Mouse (Mus musculus) thymus, postnatal 4 days (tissue): Measurements from ENCODE around the gene Nlrx1.

Source experiments
- DNase-seq: peaks from one replicate; pipeline ENCODE4 v3.0.0; 2021

Nlrx1 gene

DNA sequence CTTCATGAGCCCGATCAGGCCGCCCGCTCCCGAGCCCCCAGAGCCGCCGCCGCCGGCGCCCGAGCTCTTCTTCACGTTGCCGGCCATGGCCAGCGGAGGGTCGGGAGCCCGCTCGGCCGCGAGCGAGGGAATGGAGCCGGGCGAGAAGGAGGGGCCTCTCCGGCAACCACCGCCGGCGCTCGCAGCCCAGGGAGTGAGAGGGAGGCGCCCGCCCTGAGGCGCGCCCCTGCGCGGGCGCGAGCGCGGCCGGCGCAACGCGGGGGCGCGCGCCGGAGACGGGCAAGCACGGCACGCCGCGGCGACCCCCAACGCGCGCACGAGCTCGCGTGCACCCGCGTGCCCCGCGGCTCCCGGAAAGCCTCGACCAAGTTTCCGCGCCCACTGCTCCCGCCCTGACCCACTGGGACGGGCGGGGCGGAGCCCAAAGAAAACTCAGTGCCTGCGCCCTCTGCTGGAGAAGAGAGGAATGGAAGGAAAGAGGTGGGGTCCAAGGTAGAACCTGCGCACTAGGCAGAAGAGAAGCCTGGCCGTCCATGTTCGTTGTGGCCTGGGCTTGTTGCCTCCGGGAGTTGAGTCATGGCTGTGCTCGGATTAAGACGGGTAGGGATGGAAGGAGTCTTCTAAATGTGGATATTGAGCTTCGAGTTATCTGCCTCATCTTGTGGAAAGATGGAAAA, 34.5 kb downstream of the Nlrx1 start, which contains the start of gene Cbl:
Cbl (minus strand) TSS at position 248 of the 677 bp plus-strand sequence.
- DNase-seq: peak; percentile 98

DNA sequence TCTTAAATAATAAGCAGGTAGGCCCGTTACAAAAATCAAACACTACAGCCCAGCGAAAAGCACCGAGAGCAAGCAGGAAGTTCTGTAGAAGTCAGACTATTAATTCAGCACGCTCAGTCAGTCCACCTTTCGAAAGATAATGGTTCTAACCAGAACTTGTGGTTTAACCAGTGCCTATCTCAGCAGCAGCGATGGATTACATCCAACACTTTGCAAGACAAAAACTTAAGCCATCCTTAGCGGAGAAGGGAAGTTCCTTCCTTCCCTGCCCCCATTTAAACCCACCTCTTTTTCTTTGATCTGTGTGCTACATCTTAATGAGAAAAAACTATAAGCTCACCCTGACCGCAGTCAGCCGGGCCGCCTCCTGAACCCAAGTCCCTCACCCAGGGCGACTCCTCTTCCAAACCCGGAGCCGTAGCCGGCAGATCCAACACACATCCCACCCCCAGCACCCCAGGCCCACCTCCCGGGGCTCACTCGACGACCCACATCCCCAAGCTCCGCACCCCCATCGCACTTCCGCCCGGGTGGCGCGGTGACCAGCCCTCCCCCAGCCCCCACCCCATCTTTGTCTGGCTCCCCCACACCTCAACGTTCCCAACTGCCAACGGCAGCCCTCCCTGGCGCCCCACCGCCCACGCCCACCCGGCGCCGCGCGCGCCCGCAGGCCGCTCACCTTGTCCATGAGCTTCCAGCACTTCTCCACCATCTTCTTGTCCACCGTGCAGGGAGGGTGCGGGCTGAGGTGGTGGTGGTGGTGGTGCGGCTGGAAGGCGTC, 35.2 kb downstream of the Nlrx1 start:
- peak; percentile 79 for DNase-seq

DNA sequence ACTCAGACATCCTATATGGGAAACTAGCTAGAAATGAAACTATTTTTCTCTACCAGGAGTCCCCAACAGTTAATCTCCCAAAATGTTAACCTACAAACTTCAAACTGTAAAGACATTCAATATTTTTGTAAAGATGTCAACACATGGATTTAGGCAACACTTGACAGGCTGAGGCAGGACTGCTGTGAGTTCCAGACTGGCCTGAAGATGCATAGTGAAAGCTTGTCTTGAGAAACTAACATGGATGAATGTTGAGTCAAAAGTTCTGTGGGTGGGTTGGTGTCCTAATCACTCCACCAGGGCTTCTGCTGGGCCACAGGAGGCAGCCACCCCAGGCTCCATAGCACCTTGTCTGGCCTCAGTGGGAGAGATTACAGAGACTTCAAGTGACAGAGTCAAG, 36.8 kb downstream of the Nlrx1 start:
- no peak for DNase-seq

DNA sequence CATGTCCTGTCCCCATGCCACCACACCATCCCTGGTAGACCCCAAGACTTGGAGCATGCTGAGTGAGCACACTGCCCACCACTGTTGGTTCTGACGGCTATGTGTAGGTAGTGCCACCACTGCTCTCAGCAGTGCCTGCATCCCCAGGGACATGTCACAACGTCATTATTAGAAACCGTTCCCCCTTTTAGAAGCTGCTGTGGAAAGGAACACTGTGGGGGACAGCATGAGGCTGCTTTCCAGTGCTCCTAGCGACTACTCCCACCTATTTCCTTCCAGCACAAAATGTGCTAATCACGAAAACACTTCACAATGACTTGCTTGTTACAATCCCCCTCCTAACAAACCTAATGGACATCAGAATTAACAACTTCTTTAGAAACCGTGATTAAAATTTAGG, 42.4 kb downstream of the Nlrx1 start:
- no peak for DNase-seq

DNA sequence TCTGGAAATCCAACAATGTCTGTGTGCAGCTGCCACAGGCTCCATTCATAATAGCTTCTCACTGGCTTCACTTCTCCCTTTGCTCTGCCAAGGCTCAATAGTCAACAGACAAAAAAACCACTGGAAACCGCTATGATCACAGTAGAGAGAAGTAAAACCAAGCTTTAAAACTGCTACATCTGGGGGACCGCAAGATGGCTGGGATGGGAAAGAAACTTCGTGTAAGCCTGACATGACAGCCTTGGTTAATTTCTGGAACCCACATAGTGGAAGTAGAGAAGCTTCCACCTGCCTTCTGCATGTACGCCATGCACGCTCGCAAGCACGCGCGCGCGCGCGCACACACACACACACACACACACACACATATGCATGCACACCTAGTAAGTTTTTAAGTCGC, 54.9 kb downstream of the Nlrx1 start:
- no peak for DNase-seq

DNA sequence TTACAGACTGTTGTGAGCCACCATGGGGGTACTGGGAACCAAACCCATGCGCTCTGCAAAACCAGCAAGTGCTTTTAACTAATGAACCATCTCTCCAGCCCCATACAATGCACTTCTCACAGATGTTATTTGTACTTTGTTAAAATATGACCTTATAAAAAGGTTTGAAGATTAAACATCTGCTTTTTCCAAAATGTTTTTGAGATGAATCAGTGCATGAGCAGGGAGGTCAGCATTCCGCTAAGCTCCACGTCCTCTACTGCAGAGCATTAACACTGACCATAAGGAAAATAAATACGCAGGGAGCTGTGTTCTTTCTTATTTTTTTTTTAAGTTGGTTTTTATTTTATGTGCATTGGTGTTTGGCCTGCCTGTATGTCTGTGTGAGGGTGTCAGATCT, 56.0 kb downstream of the Nlrx1 start:
- DNase-seq: no peak

DNA sequence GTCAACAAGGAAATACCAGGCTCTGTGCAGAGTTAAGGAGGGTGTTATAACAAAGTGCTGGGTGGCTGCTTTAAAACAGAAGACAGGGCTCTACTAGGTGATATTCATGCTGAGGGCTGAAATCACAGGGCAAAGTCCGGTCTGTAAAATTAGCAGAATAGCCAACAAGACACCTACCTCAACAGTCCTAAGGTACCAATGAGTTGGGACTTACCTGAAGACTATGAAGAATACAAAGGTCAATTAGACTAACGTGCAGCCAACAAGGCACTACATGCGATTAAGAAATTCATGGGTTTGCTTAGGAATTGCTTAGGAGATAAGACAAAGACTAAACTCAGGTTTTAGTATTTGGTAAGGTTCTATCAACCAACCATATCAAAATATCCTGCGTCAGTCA, 59.0 kb downstream of the Nlrx1 start:
- DNase-seq: no peak

DNA sequence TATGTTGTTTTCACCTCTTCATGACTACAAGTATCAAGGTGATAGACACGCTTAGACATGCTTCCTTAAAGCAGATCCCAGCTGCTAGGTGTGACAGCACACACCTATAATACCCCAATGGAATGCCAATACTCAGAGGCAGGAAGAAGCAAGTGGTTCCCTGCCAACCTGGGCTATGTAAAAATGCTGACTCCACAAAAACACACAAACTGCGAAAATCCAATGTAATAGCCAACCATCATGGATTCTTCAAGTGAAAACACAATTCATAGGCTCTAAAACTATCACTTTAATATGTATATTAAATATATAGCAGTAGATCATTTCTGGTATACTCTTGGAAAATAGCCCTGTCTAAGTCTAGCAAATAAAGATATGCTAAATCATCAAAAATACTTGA, 60.6 kb downstream of the Nlrx1 start:
- no peak for DNase-seq
